Mouse (Mus musculus) liver, postnatal 0 days (tissue): ENCODE data around the gene Wwp2.

Experiments used
- CTCF ChIP-seq: sonication (generic); IDR thresholded peaks from 2 replicates; pipeline ENCODE4 v1.5.1; 2016; ENCODE audit warnings: antibody characterized with exemption, low read depth
- EP300 ChIP-seq: IDR thresholded peaks from 2 replicates; pipeline ENCODE4 v1.6.1; 2016; ENCODE audit warnings: antibody characterized with exemption, low read depth, mild to moderate bottlenecking

DNA sequence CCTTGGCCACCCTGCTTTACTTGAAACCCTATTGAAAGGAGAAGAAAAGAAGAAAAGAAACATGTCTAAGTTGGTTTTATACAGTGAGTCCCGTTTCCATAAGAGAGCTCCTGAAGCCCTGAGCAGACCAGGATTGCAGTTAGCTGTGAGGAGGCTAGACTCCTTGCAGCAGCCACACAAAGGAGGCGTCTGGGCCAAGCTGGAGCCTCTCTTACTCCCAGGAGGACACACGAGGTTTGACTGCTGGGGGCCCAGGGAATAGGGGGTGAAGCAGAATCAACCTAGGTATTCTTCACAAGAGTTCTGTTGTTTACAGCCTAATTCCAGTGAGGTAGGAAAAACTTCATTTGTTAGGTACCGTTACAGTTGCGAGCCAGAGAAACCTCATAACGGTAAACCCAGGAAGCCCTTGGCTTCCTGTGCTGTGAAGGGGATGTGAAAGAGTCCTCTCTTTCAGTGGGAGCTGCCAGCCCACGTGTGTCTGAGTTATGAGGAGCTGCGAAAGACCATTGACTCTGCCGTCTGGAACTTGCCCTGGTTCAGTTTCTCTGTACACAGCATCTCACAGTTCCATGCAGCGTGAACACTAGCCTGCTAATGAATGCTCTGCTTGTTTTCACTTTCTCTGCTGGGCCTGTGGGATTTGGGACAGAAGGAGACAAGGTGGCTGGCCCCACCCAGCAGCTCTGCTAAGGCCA lies 36.4 kb downstream of the Wwp2 start:
- TF ChIP-seq CTCF (no peak), EP300 (no peak)
